Mouse (Mus musculus): ENCODE results near the gene Nhp2. TPM values are rescaled to one million over a fixed set of nuclear protein-coding genes. Genes with fewer than 3 reads are reported as not detected.
"Not testable (repeated sequence)": the region's sequence is repeated elsewhere in the genome, so short reads cannot be mapped to it uniquely, and the experiment has no call there.

The Nhp2 gene
- polyA plus RNA-seq, 1 experiment from 2014 or later, result 131 TPM

DNA sequence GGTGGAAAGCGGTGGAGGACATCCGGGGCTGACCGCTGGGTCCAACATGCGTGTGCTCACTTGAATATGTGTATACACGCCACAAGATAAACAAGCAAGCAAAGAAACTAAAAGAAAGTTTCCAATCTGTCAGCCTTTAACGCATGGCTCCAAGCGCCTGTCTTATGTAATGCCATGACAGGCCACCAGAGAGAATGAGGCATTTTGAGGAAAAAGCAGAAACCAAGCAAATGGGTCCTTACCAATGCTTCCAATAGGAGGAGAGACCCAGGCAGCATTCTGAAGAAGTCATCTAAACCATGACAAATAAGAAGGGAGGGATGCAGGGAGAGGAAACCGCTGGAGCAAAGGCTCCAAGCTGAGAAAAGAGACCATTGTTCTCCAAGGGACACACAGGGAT is 5.3 kb upstream of the Nhp2 start:
- Histone ChIP-seq H3K9ac (ENCODE audit: low read depth, low read length) (no peak overlapping the region), H3K4me3 (ENCODE audit: low read depth, low read length) (no peak overlapping the region), H3K4me1 (ENCODE audit: control insufficient read depth, insufficient read depth, low read length) (0 out of 2 replicates have a peak, but pooled peaks cover 2% of the 10 kb centered on the region), H3K27ac (ENCODE audit: low read depth, low read length) (no peak overlapping the region), H3K27me3 (ENCODE audit: control insufficient read depth, insufficient read depth, low read length) (no peaks in the 10 kb centered on the region), H3K36me3 (ENCODE audit: control insufficient read depth, insufficient read depth, low read length) (no peaks in the 10 kb centered on the region), H3K9me3 (replicated peaks; ENCODE audit: control insufficient read depth, low read length) (no peaks in the 10 kb centered on the region), H3K4me2 (no peak overlapping the region)
- WGBS (ENCODE audit: insufficient replicate concordance), result 71% methylated on average over 8 of the region's 8 CpGs
- ATAC-seq (replicated peaks; ENCODE audit: insufficient number of reproducible peaks, low FRiP score, low TSS enrichment), result no peak

DNA sequence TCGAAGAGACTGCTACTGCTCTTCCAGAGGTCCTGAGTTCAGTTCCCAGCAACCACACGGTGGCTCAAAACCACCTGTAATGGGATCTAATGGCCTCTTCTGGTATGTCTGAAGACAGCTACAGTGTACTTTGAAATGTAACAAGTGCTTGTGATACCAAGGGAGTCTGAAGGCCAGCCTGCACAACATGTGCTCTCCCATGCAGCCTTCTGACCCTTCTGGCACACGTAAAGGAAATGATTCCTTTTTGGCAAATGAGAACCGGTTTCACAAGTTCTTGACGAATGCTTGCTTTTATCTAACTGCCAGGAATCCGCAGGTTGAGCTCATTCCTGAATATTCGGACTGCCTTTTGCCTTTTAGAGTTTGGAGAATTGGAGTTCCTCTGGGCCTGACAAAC is 4.4 kb upstream of the Nhp2 start:
- H3K27me3 ChIP-seq (ENCODE audit: control insufficient read depth, insufficient read depth, low read length), result no peaks in the 10 kb centered on the region
- H3K9ac ChIP-seq (ENCODE audit: low read depth, low read length), result peak overlapping the region; percentile 68
- H3K36me3 ChIP-seq (ENCODE audit: control insufficient read depth, insufficient read depth, low read length), result no peaks in the 10 kb centered on the region
- H3K4me3 ChIP-seq (ENCODE audit: low read depth, low read length), result peak overlapping the region; percentile 34
- H3K27ac ChIP-seq (ENCODE audit: low read depth, low read length), result peak overlapping the region; percentile 71
- WGBS (ENCODE audit: insufficient replicate concordance), result 38% methylated on average over 7 of the region's 7 CpGs
- H3K4me2 ChIP-seq, result peak overlapping the region; percentile 82
- 0 out of 2 replicates have a peak, but pooled peaks cover 2% of the 10 kb centered on the region for H3K4me1 ChIP-seq (ENCODE audit: control insufficient read depth, insufficient read depth, low read length)
- no peak for ATAC-seq (replicated peaks; ENCODE audit: insufficient number of reproducible peaks, low FRiP score, low TSS enrichment)
- H3K9me3 ChIP-seq (replicated peaks; ENCODE audit: control insufficient read depth, low read length), result no peaks in the 10 kb centered on the region

DNA sequence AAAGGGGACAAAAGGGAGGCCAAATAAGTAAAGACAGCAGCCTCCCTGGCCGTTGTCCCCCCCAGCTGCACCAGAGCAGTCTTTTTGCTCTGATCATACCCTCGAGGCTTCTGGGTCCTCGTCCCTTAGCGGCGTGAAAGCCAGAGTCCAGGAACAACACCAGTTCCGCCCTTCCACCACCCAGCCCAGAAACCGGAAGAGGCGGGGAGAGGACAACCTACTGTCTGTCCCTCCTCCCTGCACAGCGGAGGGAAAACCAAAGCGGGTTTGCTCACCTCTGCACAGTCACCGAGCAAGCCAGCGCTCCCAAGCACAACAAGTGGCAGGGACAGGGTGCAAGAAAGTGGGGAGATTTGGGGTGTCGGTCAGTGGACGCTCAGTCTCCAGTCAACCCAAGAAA is 3.9 kb upstream of the Nhp2 start:
- Histone ChIP-seq H3K9me3 (replicated peaks; ENCODE audit: control insufficient read depth, low read length) (no peaks in the 10 kb centered on the region), H3K4me2 (peak overlapping the region; percentile 82), H3K36me3 (ENCODE audit: control insufficient read depth, insufficient read depth, low read length) (no peaks in the 10 kb centered on the region), H3K27me3 (ENCODE audit: control insufficient read depth, insufficient read depth, low read length) (no peaks in the 10 kb centered on the region), H3K4me3 (ENCODE audit: low read depth, low read length) (peak overlapping the region; percentile 34), H3K27ac (ENCODE audit: low read depth, low read length) (peak overlapping the region; percentile 71), H3K9ac (ENCODE audit: low read depth, low read length) (peak overlapping the region; percentile 68), H3K4me1 (ENCODE audit: control insufficient read depth, insufficient read depth, low read length) (peaks cover 6% of the 10 kb centered on the region; the same call in 1 of the 2 replicates)
- 3% methylated on average over 14 of the region's 14 CpGs for WGBS (ENCODE audit: insufficient replicate concordance)
- ATAC-seq (replicated peaks; ENCODE audit: insufficient number of reproducible peaks, low FRiP score, low TSS enrichment), result peak; percentile 83

DNA sequence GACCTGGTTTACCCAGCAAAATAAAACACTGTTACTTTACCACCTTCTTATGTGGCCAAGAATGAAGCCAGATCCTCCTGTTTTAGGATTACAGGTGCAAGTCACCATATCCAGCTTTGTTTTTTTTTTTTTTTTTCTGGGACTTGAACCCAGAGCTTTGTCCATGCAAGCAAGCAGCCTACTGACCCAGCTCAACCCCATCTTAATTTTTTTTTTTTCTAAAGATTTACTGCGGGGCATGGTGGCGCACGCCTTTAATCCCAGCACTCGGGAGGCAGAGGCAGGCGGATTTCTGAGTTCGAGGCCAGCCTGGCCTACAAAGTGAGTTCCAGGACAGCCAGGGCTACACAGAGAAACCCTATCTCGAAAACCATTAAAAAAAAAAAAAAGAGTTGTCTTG is 3.4 kb upstream of the Nhp2 start:
- WGBS (ENCODE audit: insufficient replicate concordance), result 93% methylated on average over 7 of the region's 7 CpGs

GRCm38 (mm10) chr11:51617693-51618092 is 1.8 kb upstream of the Nhp2 start:
- no peak for ATAC-seq (replicated peaks; ENCODE audit: insufficient number of reproducible peaks, low FRiP score, low TSS enrichment)
- H3K27ac ChIP-seq (ENCODE audit: low read depth, low read length), result no peak overlapping the region
- H3K36me3 ChIP-seq (ENCODE audit: control insufficient read depth, insufficient read depth, low read length), result peaks cover 7% of the 10 kb centered on the region; the same call in 1 of the 2 replicates
- no peak overlapping the region for H3K9ac ChIP-seq (ENCODE audit: low read depth, low read length)
- no peak overlapping the region for H3K4me3 ChIP-seq (ENCODE audit: low read depth, low read length)
- 7% methylated on average over 4 of the region's 4 CpGs for WGBS (ENCODE audit: insufficient replicate concordance)
- peaks cover 15% of the 10 kb centered on the region; the same call in 1 of the 2 replicates for H3K4me1 ChIP-seq (ENCODE audit: control insufficient read depth, insufficient read depth, low read length)
- H3K4me2 ChIP-seq, result no peak overlapping the region
- H3K9me3 ChIP-seq (replicated peaks; ENCODE audit: control insufficient read depth, low read length), result no peaks in the 10 kb centered on the region
- H3K27me3 ChIP-seq (ENCODE audit: control insufficient read depth, insufficient read depth, low read length), result no peaks in the 10 kb centered on the region

More for the DNA sequence above, 3.4 kb upstream of the Nhp2 start:
- Histone ChIP-seq H3K9ac (ENCODE audit: low read depth, low read length) (peak overlapping the region; percentile 68), H3K4me3 (ENCODE audit: low read depth, low read length) (peak overlapping the region; percentile 34), H3K4me2 (peak overlapping the region; percentile 82), H3K4me1 (ENCODE audit: control insufficient read depth, insufficient read depth, low read length) (peaks cover 12% of the 10 kb centered on the region; the same call in 1 of the 2 replicates)
- not testable (repeated sequence) for H3K27ac ChIP-seq (ENCODE audit: low read depth, low read length); ATAC-seq (replicated peaks; ENCODE audit: insufficient number of reproducible peaks, low FRiP score, low TSS enrichment); H3K36me3 ChIP-seq (ENCODE audit: control insufficient read depth, insufficient read depth, low read length); H3K27me3 ChIP-seq (ENCODE audit: control insufficient read depth, insufficient read depth, low read length); H3K9me3 ChIP-seq (replicated peaks; ENCODE audit: control insufficient read depth, low read length)

- Histone ChIP-seq H3K27ac (ENCODE audit: low read depth, low read length) (no peak overlapping the region), H3K4me3 (ENCODE audit: low read depth, low read length) (peak overlapping the region; percentile 95), H3K36me3 (ENCODE audit: control insufficient read depth, insufficient read depth, low read length) (peaks cover 18% of the 10 kb centered on the region), H3K4me2 (peak overlapping the region; percentile 90), H3K9ac (ENCODE audit: low read depth, low read length) (peak overlapping the region; percentile 59), H3K9me3 (replicated peaks; ENCODE audit: control insufficient read depth, low read length) (no peaks in the 10 kb centered on the region), H3K4me1 (ENCODE audit: control insufficient read depth, insufficient read depth, low read length) (peaks cover 15% of the 10 kb centered on the region; the same call in 1 of the 2 replicates), H3K27me3 (ENCODE audit: control insufficient read depth, insufficient read depth, low read length) (no peaks in the 10 kb centered on the region)
- 47% methylated on average over 8 of the region's 8 CpGs for WGBS (ENCODE audit: insufficient replicate concordance)
- ATAC-seq (replicated peaks; ENCODE audit: insufficient number of reproducible peaks, low FRiP score, low TSS enrichment), result peak; percentile 12; the same call in 1 of the 2 replicates
Observed at GRCm38 (mm10) chr11:51618894-51619408, 584 bp upstream of the Nhp2 start.

DNA sequence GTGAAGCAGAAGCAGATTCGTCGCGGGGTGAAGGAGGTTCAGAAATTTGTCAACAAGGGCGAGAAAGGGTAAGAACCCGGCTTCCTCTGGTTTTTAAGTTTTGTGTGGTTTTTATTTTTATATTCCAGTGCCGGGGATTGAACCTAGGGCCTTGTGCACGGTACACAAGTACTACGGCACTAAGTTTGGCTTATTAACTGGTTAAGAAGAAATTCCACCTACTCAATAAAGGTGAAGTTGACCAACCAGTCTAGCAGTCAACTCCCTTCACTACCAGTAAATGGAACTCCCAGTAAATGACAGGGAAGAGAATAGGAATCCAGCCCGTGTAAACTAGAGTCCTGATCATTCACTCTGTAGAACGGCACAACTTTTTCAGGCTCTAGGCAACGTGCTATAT is 549 bp downstream of the Nhp2 start:
- Histone ChIP-seq H3K36me3 (ENCODE audit: control insufficient read depth, insufficient read depth, low read length) (peaks cover 29% of the 10 kb centered on the region), H3K4me1 (ENCODE audit: control insufficient read depth, insufficient read depth, low read length) (peaks cover 15% of the 10 kb centered on the region; the same call in 1 of the 2 replicates), H3K9me3 (replicated peaks; ENCODE audit: control insufficient read depth, low read length) (no peaks in the 10 kb centered on the region), H3K27me3 (ENCODE audit: control insufficient read depth, insufficient read depth, low read length) (no peaks in the 10 kb centered on the region), H3K4me3 (ENCODE audit: low read depth, low read length) (peak overlapping the region; percentile 95), H3K27ac (ENCODE audit: low read depth, low read length) (peak overlapping the region; percentile 57; the same call in 1 of the 2 replicates), H3K9ac (ENCODE audit: low read depth, low read length) (peak overlapping the region; percentile 83), H3K4me2 (peak overlapping the region; percentile 90)
- no peak for ATAC-seq (replicated peaks; ENCODE audit: insufficient number of reproducible peaks, low FRiP score, low TSS enrichment)
- 3% methylated on average over 11 of the region's 11 CpGs for WGBS (ENCODE audit: insufficient replicate concordance)

DNA sequence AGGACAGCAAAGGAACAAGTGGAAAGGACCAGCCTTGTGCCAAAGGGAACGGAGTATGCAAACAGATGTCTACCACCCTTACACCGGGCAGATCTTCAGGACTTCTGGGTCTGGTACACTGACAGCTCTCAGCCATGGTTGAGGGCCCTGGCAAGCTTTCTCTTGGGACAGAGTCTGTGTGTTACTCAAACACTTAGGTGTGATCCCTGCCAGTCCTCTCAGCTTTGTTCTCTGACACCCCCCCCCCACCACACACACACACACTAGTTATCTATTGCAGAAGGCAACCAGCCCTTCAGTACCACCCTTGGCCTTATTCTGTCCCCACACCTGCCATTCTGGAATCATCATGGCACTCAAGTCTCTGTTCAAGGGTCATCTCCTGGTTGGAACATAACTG is 2.2 kb downstream of the Nhp2 start:
- Histone ChIP-seq H3K4me1 (ENCODE audit: control insufficient read depth, insufficient read depth, low read length) (peaks cover 16% of the 10 kb centered on the region; the same call in 1 of the 2 replicates), H3K36me3 (ENCODE audit: control insufficient read depth, insufficient read depth, low read length) (peaks cover 36% of the 10 kb centered on the region), H3K27ac (ENCODE audit: low read depth, low read length) (no peak overlapping the region), H3K9me3 (replicated peaks; ENCODE audit: control insufficient read depth, low read length) (no peaks in the 10 kb centered on the region), H3K9ac (ENCODE audit: low read depth, low read length) (no peak overlapping the region), H3K4me3 (ENCODE audit: low read depth, low read length) (no peak overlapping the region), H3K27me3 (ENCODE audit: control insufficient read depth, insufficient read depth, low read length) (no peaks in the 10 kb centered on the region), H3K4me2 (no peak overlapping the region)
- 97% methylated on average over 2 of the region's 2 CpGs for WGBS (ENCODE audit: insufficient replicate concordance)
- ATAC-seq (replicated peaks; ENCODE audit: insufficient number of reproducible peaks, low FRiP score, low TSS enrichment), result no peak

- Histone ChIP-seq H3K27me3 (ENCODE audit: control insufficient read depth, insufficient read depth, low read length) (no peaks in the 10 kb centered on the region), H3K36me3 (ENCODE audit: control insufficient read depth, insufficient read depth, low read length) (peaks cover 40% of the 10 kb centered on the region), H3K4me1 (ENCODE audit: control insufficient read depth, insufficient read depth, low read length) (peaks cover 16% of the 10 kb centered on the region; the same call in 1 of the 2 replicates), H3K9ac (ENCODE audit: low read depth, low read length) (no peak overlapping the region), H3K4me3 (ENCODE audit: low read depth, low read length) (no peak overlapping the region), H3K9me3 (replicated peaks; ENCODE audit: control insufficient read depth, low read length) (no peaks in the 10 kb centered on the region), H3K4me2 (no peak overlapping the region), H3K27ac (ENCODE audit: low read depth, low read length) (no peak overlapping the region)
- 84% methylated on average over 7 of the region's 7 CpGs for WGBS (ENCODE audit: insufficient replicate concordance)
- ATAC-seq (replicated peaks; ENCODE audit: insufficient number of reproducible peaks, low FRiP score, low TSS enrichment), result no peak
Observed at GRCm38 (mm10) chr11:51622971-51623491, 3.5 kb downstream of the Nhp2 start.
